Mouse (Mus musculus) spleen, adult 2 months (tissue): Measurements from ENCODE around the gene Ptprg. TPM values are rescaled to one million over a fixed set of nuclear protein-coding genes. Genes with fewer than 3 reads are reported as not detected.

Source experiments
- DNase-seq, 2 experiments: peaks; one replicate each; pipeline versions ENCODE4 v3.0.0 to v3.0.0-alpha.2; 2012 to 2021; ENCODE audit warnings: low spot score in 2 of 2, low read depth in 1 of 2
- H3K27ac ChIP-seq: fragments of 200-500 bp; 2 replicates; pipeline ENCODE4 v1.5.1; 2012; ENCODE audit warnings: low read length, inconsistent platforms; ENCODE audit not compliant: insufficient read depth
- H3K27me3 ChIP-seq: fragments of 200-500 bp; 2 replicates; pipeline ENCODE4 v1.6.1; 2012; ENCODE audit warnings: mild to moderate bottlenecking, moderate library complexity, low read length, inconsistent platforms; ENCODE audit not compliant: control insufficient read depth, insufficient read depth
- H3K36me3 ChIP-seq: fragments of 200-500 bp; 2 replicates; pipeline ENCODE4 v1.6.1; 2012; ENCODE audit warnings: mild to moderate bottlenecking, low read length, inconsistent platforms; ENCODE audit not compliant: control insufficient read depth, insufficient read depth
- H3K4me1 ChIP-seq: fragments of 200-500 bp; 2 replicates; pipeline ENCODE4 v1.6.1; 2011; ENCODE audit warnings: inconsistent platforms; ENCODE audit not compliant: control insufficient read depth, insufficient read depth, insufficient read length
- H3K4me3 ChIP-seq: fragments of 200-500 bp; 2 replicates; pipeline ENCODE4 v1.5.1; 2011; ENCODE audit warnings: mild to moderate bottlenecking, inconsistent platforms; ENCODE audit not compliant: insufficient read depth, insufficient read length; ENCODE audit errors: extremely low read depth
- CTCF ChIP-seq: fragments of 200-500 bp; IDR thresholded peaks from 2 replicates; pipeline ENCODE4 v1.5.1; 2011; ENCODE audit warnings: mild to moderate bottlenecking, inconsistent platforms; ENCODE audit not compliant: insufficient read depth, insufficient read length, insufficient replicate concordance; ENCODE audit errors: extremely low read depth
- POLR2A ChIP-seq: fragments of 200-500 bp; IDR thresholded peaks from 2 replicates; pipeline ENCODE4 v1.6.1; 2011; ENCODE audit warnings: low read depth, low read length, inconsistent platforms
- WGBS: fragments of 180-500 bp; shearing (Covaris S2); methylation state at CpG from one replicate; pipeline ENCODE4 v1.1.7; 2018; 5-methylcytosine and 5-hydroxymethylcytosine counted together
- polyA plus RNA-seq: library from polyadenylated mRNA; depleted of rRNA; stranded (reverse); fragments of >200 nt; gene quantifications from 2 replicates; pipeline ENCODE4 v1.2.3, GENCODE M21; 2012

Ptprg gene
- polyA plus RNA-seq, 1 experiment = 4.9 TPM

DNA sequence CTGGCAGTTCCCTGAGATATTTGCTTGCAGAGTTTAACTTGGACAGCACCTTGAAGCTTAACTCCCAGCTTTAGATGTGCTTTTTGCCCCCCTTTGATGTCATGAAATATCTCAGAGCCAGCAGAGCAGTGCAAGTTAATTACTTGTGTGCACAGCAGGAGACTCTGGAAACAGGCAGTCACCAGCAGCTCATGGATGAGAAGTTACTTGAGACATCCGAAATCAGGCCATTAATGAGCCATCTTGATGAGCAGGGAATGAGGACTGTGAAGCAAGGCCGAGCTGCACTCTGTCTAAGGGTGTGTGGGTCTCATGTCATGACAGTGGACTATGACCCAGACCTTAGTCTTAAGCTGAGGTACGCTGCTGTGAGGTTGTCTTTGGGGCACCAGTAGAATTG lies 379.2 kb downstream of the Ptprg start:
- no peak for DNase-seq
- Histone ChIP-seq H3K4me3 (no peak overlapping the region), H3K27ac (no peak overlapping the region), H3K4me1 (no peaks in the 10 kb centered on the region), H3K27me3 (no peaks in the 10 kb centered on the region), H3K36me3 (no peaks in the 10 kb centered on the region)
- no peak for TF ChIP-seq CTCF
- no peak for TF ChIP-seq POLR2A
- 80% methylated on average over 3 of the region's 3 CpGs for WGBS

DNA sequence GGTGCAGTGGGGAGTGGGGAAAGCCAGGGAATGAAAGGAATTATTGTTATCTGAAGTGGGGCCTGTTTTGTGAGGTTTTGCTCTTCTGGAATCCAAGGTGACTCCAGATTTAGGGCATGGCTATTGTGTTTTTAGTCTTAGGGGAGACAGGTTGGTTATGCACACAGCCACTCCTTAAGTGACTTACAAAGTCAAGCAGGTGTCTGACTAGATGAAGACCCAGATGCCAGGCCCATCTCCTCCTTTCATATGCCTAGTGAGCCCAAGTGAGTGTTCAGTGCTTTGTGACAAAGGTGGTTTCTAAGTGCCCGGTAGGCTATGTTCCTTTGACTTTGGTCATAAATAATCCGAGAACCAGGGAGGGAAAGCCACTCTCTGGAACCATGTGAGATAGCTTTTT lies 381.2 kb downstream of the Ptprg start:
- Histone ChIP-seq H3K27ac (no peak overlapping the region), H3K36me3 (no peaks in the 10 kb centered on the region), H3K27me3 (no peaks in the 10 kb centered on the region), H3K4me3 (no peak overlapping the region), H3K4me1 (no peaks in the 10 kb centered on the region)
- no peak for DNase-seq
- no peak for TF ChIP-seq CTCF
- TF ChIP-seq POLR2A = no peak
- 84% methylated on average over 2 of the region's 2 CpGs for WGBS

DNA sequence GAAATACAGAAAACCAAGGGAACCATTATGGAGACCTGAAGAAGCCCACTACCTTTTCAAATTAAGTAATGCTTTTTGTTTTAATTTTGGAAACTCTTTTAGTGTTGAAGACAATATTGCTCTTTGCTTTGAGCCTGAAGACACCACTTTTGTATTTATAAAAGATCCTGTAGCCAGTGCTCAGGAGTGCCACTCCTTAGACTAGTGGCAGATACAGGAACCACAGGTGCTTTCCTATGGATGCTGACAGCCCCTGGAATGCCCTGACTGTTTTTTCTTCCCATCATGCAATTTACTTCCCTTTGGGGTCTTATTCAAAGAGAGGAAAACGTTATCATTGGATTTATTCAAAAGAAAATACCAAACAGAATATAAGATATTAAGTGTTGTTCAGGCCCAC lies 381.9 kb downstream of the Ptprg start:
- no peak for DNase-seq
- no peak overlapping the region for H3K27ac ChIP-seq
- no peaks in the 10 kb centered on the region for H3K27me3 ChIP-seq
- H3K36me3 ChIP-seq = no peaks in the 10 kb centered on the region
- 48% methylated on average over 1 of the region's 1 CpGs for WGBS
- no peaks in the 10 kb centered on the region for H3K4me1 ChIP-seq
- no peak overlapping the region for H3K4me3 ChIP-seq
- TF ChIP-seq POLR2A (no peak), CTCF (no peak)

DNA sequence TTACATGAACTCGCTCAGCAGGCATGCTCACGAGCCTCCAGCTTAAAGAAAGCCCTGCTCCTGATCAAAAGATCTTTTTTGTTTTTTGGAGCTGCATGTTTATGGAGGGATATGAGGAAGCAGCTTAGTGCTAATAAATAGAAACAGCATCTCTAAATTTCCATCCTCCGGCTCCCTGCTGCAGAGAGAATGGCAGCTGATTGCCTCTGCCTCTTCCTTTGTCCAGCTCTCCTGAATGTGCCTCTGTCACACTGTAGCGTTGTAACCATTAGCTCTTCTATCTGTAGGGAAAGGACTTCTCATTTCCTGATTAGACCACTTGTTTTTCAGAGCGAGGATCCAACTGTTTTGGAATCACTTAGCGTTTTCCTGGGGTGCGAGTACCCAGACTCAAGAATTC lies 382.4 kb downstream of the Ptprg start:
- no peak for TF ChIP-seq CTCF
- H3K36me3 ChIP-seq = no peaks in the 10 kb centered on the region
- H3K27ac ChIP-seq = no peak overlapping the region
- no peak overlapping the region for H3K4me3 ChIP-seq
- no peak for DNase-seq
- H3K27me3 ChIP-seq = no peaks in the 10 kb centered on the region
- 84% methylated on average over 7 of the region's 7 CpGs for WGBS
- no peaks in the 10 kb centered on the region for H3K4me1 ChIP-seq

DNA sequence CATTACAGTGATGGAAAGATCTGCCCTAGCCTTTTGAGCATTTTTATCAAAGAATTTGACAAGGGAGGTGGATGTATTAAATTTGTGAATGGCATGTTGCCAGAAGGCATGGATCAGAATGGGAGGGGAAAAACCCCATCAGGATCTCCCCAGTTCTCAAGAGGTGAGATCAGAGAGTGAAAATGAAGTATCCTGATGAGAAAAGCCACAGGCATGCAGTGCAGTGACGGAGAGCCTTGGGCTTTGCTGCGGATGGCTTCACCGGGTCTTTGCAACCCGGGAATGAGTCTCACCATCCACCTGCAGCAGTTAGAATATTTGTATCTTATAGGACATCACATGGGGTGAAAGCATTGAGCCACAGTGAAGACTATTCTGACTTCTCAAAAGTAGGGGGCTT lies 385.6 kb downstream of the Ptprg start:
- 90% methylated on average over 4 of the region's 4 CpGs for WGBS
- no peaks in the 10 kb centered on the region for H3K27me3 ChIP-seq
- DNase-seq = no peak
- H3K4me1 ChIP-seq = no peaks in the 10 kb centered on the region
- no peaks in the 10 kb centered on the region for H3K36me3 ChIP-seq
- H3K27ac ChIP-seq = no peak overlapping the region
- TF ChIP-seq CTCF (no peak), POLR2A (no peak)
- H3K4me3 ChIP-seq = no peak overlapping the region

DNA sequence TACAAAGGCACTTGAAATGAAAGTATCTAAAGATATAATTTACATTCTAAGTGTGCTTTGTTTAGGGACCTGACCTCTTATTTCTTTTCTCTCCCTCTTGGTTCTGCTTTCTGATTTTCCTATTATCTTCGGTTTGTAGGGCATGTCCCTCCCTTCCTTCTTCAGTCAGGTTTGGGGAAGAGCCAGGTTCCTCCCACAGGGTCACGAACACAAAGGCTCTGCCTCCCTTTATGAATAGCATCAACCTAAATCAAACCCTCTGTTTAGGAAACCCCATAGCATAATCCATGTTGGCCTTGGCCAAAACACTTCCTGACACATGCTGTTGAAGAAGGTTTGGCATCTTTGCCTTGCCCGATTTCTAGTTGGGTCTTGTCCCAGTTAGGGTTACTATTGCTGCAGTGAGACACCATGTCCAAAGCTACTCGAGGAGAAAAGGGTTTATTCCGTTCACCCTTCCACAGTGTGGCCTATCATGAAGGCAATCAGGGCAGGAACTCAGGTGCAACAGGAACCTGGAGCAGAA lies 388.7 kb downstream of the Ptprg start:
- no peaks in the 10 kb centered on the region for H3K4me1 ChIP-seq
- TF ChIP-seq POLR2A (no peak), CTCF (no peak)
- H3K4me3 ChIP-seq = no peak overlapping the region
- H3K27me3 ChIP-seq = no peaks in the 10 kb centered on the region
- H3K36me3 ChIP-seq = no peaks in the 10 kb centered on the region
- whole genome bisulfite sequencing = 73% methylated on average over 5 of the region's 5 CpGs
- no peak overlapping the region for H3K27ac ChIP-seq
- DNase-seq = no peak

DNA sequence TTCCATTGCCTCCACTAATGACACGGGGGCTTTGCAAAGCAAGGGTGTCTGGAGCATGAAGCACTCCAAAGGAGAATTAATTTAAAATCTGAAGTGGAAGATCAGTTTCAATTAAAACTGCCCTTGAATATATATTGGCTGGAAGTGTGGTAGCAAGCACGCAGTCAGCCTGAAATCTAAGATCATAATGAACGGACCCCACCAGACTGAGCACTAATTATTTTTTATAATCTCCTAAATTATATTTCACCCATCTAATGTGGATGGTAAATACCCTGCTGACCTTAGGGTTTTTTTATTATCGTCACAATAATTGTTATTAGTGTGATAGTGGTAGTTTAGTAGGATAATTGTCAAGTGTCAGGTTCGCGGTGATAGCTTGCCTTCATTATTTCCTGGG lies 397.0 kb downstream of the Ptprg start:
- H3K4me3 ChIP-seq = no peak overlapping the region
- H3K27ac ChIP-seq = no peak overlapping the region
- H3K36me3 ChIP-seq = no peaks in the 10 kb centered on the region
- no peak for TF ChIP-seq CTCF
- TF ChIP-seq POLR2A = no peak
- no peaks in the 10 kb centered on the region for H3K27me3 ChIP-seq
- H3K4me1 ChIP-seq = no peaks in the 10 kb centered on the region
- WGBS = 92% methylated on average over 6 of the region's 6 CpGs
- DNase-seq = no peak
